Mouse (Mus musculus) liver, postnatal 0 days (tissue): Measurements from ENCODE around the gene Armc5. TPM values are rescaled to one million over a fixed set of nuclear protein-coding genes. Genes with fewer than 3 reads are reported as not detected.

Experiments
- ATAC-seq: fragments of 200-750 bp; cut with Nextera tagmentation; 2 replicates; pipeline ENCODE4 v1.8.0; 2017; ENCODE audit warnings: mild to moderate bottlenecking, moderate library complexity
- DNase-seq: peaks from one replicate; pipeline ENCODE4 v3.0.0-alpha.2; 2016
- H3K27ac ChIP-seq: fragments of 300-500 bp; sonication (generic); 2 replicates; pipeline ENCODE4 v1.5.1; 2014; ENCODE audit warnings: antibody characterized with exemption, moderate library complexity, mild to moderate bottlenecking, low read depth
- H3K27me3 ChIP-seq: fragments of 300-500 bp; sonication (generic); 2 replicates; pipeline ENCODE4 v1.6.1; 2014; ENCODE audit warnings: low read length, control low read depth, mixed read lengths; ENCODE audit not compliant: insufficient read depth
- H3K36me3 ChIP-seq: fragments of 300-500 bp; sonication (generic); replicated peaks from 2 replicates; pipeline ENCODE4 v1.6.1; 2014; ENCODE audit warnings: mild to moderate bottlenecking, control low read depth, low read length, moderate library complexity, mixed read lengths; ENCODE audit not compliant: insufficient read depth
- H3K4me1 ChIP-seq: fragments of 300-500 bp; sonication (generic); 2 replicates; pipeline ENCODE4 v1.6.1; 2014; ENCODE audit warnings: antibody characterized with exemption, mild to moderate bottlenecking, control low read depth; ENCODE audit not compliant: insufficient read depth
- H3K4me2 ChIP-seq: fragments of 300-500 bp; sonication (generic); 2 replicates; pipeline ENCODE4 v1.6.1; 2014; ENCODE audit warnings: low read depth, mild to moderate bottlenecking, low read length, moderate library complexity, mixed read lengths
- H3K4me3 ChIP-seq: fragments of 300-500 bp; sonication (generic); 2 replicates; pipeline ENCODE4 v1.5.1; 2014; ENCODE audit warnings: low read depth, low read length
- H3K9ac ChIP-seq: fragments of 300-500 bp; sonication (generic); replicated peaks from 2 replicates; pipeline ENCODE4 v1.6.1; 2014; ENCODE audit warnings: mild to moderate bottlenecking, moderate library complexity
- H3K9me3 ChIP-seq: fragments of 300-500 bp; sonication (generic); 2 replicates; pipeline ENCODE4 v1.6.1; 2016; ENCODE audit warnings: mild to moderate bottlenecking, control low read depth, low read length, mixed read lengths
- CTCF ChIP-seq: sonication (generic); IDR thresholded peaks from 2 replicates; pipeline ENCODE4 v1.5.1; 2016; ENCODE audit warnings: antibody characterized with exemption, low read depth
- EP300 ChIP-seq: IDR thresholded peaks from 2 replicates; pipeline ENCODE4 v1.6.1; 2016; ENCODE audit warnings: antibody characterized with exemption, low read depth, mild to moderate bottlenecking
- WGBS: fragments of 180-500 bp; shearing (Covaris S2); extraction: QIAGEN DNeasy Blood & Tissue Kit; methylation state at CpG from one replicate; pipeline ENCODE4 v1.1.7; 2014; ENCODE audit not compliant: insufficient replicate concordance; 5-methylcytosine and 5-hydroxymethylcytosine counted together
- polyA plus RNA-seq: library from polyadenylated mRNA; unstranded; fragments of >200 nt; fragmentation: Nextera tagmentation; extraction: Ambion mirVana; gene quantifications from 2 replicates; pipeline ENCODE4 v1.2.1, GENCODE M21; 2015

Armc5 gene
- polyA plus RNA-seq, 1 experiment from 2014 or later: 5.6 TPM

DNA sequence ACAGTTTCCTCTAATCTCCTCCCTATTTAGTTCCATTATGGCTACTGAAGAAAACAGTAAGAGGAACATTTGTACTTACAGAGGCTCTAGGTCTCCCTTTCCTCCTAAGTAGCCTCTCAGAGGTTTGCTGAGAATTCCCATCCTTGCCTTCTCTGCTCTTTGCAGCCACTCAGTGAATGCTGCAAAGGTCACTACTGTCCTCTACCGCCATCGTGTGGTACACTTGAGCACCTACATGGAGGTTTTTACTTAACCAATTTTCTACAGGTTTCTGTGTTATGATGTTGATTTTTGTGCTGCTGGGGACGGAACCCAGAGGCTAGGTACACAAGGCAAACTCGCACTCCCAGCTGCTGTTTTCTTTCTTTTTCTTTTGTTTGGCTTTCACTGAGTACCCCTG is 29.0 kb upstream of the Armc5 start:
- no peaks in the 10 kb centered on the region for H3K27me3 ChIP-seq

DNA sequence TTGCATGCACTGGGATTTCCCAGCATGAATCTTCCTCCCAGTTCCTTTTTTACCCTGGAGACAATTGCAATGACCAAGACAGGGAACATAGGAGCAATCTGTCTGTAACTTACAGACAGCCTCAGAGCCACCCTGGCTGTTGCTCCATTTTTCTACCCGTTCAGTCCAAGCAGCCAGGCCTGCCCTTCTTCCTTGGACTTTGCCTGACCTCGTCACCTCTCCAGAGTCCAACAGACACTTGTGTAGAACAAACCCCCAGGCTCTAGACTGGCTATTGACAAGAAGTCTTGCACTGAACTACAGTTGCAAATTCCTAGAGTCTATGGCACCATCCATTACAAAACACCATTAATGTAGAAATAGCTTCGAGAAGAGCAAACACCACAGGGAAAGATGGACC is 27.3 kb upstream of the Armc5 start:
- no peak for TF ChIP-seq CTCF
- TF ChIP-seq EP300: no peak
- no peaks in the 10 kb centered on the region for H3K27me3 ChIP-seq
- ATAC-seq (no peak), DNase-seq (no peak)
- H3K36me3 ChIP-seq: no peaks in the 10 kb centered on the region
- no peak overlapping the region for H3K4me3 ChIP-seq
- H3K4me1 ChIP-seq: no peaks in the 10 kb centered on the region
- no peak overlapping the region for H3K9ac ChIP-seq
- H3K27ac ChIP-seq: no peak overlapping the region
- WGBS: 52% methylated on average over 3 of the region's 3 CpGs
- H3K9me3 ChIP-seq: no peaks in the 10 kb centered on the region
- no peak overlapping the region for H3K4me2 ChIP-seq

More for the DNA sequence above, 29.0 kb upstream of the Armc5 start:
- H3K36me3 ChIP-seq: no peaks in the 10 kb centered on the region
- peak; percentile 66 for DNase-seq
- no peak overlapping the region for H3K4me3 ChIP-seq
- no peak for TF ChIP-seq EP300
- peak; percentile 95 for TF ChIP-seq CTCF
- no peak overlapping the region for H3K9ac ChIP-seq
- ATAC-seq: peak; percentile 29; the same call in 1 of the 2 replicates
- no peak overlapping the region for H3K27ac ChIP-seq
- H3K9me3 ChIP-seq: no peaks in the 10 kb centered on the region
- no peak overlapping the region for H3K4me2 ChIP-seq
- no peaks in the 10 kb centered on the region for H3K4me1 ChIP-seq
- WGBS: 2% methylated on average over 4 of the region's 4 CpGs

DNA sequence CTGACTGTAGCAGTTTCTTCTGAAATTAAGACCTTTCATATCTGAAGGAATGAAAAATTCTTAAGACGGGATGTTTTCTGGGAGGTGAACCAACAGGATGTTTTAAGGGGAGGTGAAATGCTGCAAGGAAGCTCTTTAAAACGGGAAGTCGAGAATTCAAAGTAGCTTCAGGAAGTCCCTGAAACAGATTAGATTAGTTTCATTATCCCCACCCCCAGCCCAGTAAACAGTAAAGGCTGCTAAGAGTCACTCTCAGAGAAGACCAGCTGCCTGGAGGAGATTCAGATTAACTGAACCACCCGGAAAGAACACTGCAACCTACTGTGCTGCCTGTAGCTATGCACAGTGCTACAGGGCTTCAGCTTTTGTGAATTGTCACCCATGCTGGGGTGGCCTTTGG is 17.2 kb upstream of the Armc5 start:
- H3K9ac ChIP-seq: no peak overlapping the region
- no peak overlapping the region for H3K4me3 ChIP-seq
- H3K4me1 ChIP-seq: no peaks in the 10 kb centered on the region
- 49% methylated on average over 4 of the region's 4 CpGs for WGBS
- DNase-seq: no peak
- no peaks in the 10 kb centered on the region for H3K36me3 ChIP-seq
- TF ChIP-seq CTCF: no peak
- TF ChIP-seq EP300: no peak
- no peaks in the 10 kb centered on the region for H3K27me3 ChIP-seq
- no peaks in the 10 kb centered on the region for H3K9me3 ChIP-seq
- no peak overlapping the region for H3K4me2 ChIP-seq
- ATAC-seq: no peak
- no peak overlapping the region for H3K27ac ChIP-seq

DNA sequence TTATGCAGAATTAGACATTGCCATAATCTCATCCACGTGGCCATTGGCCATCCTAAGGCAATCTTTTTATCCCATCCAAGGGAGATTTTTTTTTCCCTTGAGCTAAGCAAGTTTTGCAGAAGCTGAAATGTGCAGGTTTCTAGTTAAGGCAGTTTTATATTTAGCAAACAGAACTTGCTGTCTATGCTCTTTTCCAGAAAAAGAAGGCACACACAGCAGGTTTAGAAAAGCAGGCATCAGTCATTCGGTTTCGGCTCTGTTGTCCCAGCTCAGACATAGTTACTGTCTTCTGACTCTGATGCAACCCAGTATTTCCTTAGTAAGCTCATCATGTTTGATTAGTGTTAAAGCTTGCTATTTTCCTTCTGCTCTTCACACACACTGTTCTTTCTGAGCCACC is 16.2 kb upstream of the Armc5 start:
- Histone ChIP-seq H3K27me3 (no peaks in the 10 kb centered on the region), H3K4me3 (no peak overlapping the region), H3K9ac (no peak overlapping the region), H3K36me3 (no peaks in the 10 kb centered on the region), H3K4me1 (no peaks in the 10 kb centered on the region), H3K9me3 (no peaks in the 10 kb centered on the region), H3K27ac (no peak overlapping the region), H3K4me2 (no peak overlapping the region)
- ATAC-seq (no peak), DNase-seq (no peak)
- TF ChIP-seq CTCF: no peak
- no peak for TF ChIP-seq EP300
- 70% methylated on average over 3 of the region's 3 CpGs for WGBS

DNA sequence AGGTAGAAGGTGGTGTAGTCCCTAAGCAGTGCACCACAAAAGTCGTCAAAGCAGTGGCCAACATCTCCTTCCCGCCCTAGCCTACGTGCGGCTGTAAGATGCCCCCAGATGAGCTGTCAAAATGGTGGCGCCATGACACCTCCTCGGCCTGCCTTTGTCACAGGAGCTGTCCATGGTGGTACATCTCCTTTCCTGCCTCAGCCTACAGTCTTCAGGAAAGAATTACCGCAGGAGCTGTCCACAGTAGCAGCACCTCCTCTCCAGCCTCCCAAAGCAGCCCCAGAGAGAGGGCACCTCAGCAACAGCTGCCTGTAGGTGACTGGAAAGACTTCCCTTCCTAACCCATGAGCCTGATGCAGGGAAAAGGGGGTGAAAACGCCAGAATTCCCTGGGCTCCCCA is 5.4 kb upstream of the Armc5 start:
- Histone ChIP-seq H3K27me3 (no peaks in the 10 kb centered on the region), H3K4me2 (no peak overlapping the region), H3K4me1 (peaks cover 3% of the 10 kb centered on the region; the same call in 1 of the 2 replicates), H3K9ac (no peak overlapping the region), H3K9me3 (no peaks in the 10 kb centered on the region), H3K4me3 (no peak overlapping the region), H3K36me3 (no peaks in the 10 kb centered on the region; the same call in 1 of the 2 replicates), H3K27ac (no peak overlapping the region)
- WGBS: 32% methylated on average over 8 of the region's 8 CpGs
- TF ChIP-seq EP300 (no peak), CTCF (no peak)
- ATAC-seq (no peak), DNase-seq (no peak)

DNA sequence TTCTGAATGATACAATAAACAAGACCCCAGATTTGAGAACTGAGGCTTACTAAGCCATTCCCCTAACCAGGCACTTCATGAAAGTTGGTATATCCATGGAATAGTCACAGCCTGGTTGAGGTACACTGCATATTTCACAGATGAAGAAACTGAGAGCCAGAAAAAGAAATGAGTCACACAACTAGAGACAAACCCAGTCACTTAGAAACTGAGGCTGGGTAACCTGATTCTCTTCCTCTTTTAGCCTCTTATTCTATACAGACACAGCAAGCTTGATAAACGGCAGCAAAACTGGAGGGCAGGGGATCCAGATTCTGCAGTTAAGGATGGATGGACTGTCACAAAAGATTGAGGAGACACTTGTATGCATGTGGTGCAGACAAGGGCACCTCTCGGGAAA is 2.3 kb upstream of the Armc5 start:
- WGBS: 73% methylated on average over 2 of the region's 2 CpGs
- no peak overlapping the region for H3K4me2 ChIP-seq
- no peak for ATAC-seq

DNA sequence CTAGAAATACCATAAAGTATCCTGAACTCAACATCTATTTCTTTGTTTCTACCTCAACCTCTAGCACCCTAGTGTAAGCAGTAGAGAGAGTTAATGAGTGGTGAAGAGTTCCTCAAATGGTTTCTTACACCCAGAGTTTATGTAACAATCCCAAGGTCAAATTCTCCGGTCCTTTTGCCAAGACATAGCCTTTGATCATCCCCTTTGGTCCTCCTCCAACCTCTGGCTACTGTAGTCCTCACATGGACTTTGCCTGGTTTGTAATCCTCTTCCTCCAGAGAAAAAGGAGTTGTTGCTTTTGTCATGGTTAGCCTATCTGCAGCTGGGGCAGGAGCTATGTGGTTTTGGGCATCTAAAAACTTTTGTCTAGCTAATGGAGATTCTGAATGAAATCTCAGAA is 1.7 kb upstream of the Armc5 start:
- no peak overlapping the region for H3K4me2 ChIP-seq
- DNase-seq (no peak), ATAC-seq (no peak)
- peaks cover 10% of the 10 kb centered on the region for H3K36me3 ChIP-seq
- no peak overlapping the region for H3K27ac ChIP-seq
- no peak overlapping the region for H3K9ac ChIP-seq
- H3K4me3 ChIP-seq: no peak overlapping the region
- no peaks in the 10 kb centered on the region for H3K27me3 ChIP-seq
- H3K4me1 ChIP-seq: peaks cover 15% of the 10 kb centered on the region
- no peaks in the 10 kb centered on the region for H3K9me3 ChIP-seq
- TF ChIP-seq EP300 (no peak), CTCF (no peak)
- WGBS: 65% methylated on average over 1 of the region's 1 CpGs

More for the DNA sequence above, 2.3 kb upstream of the Armc5 start:
- no peak overlapping the region for H3K4me3 ChIP-seq
- H3K27ac ChIP-seq: no peak overlapping the region
- H3K9me3 ChIP-seq: no peaks in the 10 kb centered on the region
- DNase-seq: no peak
- no peak overlapping the region for H3K9ac ChIP-seq
- no peaks in the 10 kb centered on the region for H3K27me3 ChIP-seq
- H3K4me1 ChIP-seq: peaks cover 15% of the 10 kb centered on the region
- TF ChIP-seq EP300 (no peak), CTCF (no peak)
- peaks cover 4% of the 10 kb centered on the region; the same call in 1 of the 2 replicates for H3K36me3 ChIP-seq
